Mouse (Mus musculus) small intestine, adult 2 months (tissue): ENCODE results near the gene Hnrnpul1.

Experiments used
- CTCF ChIP-seq: fragments of 200-500 bp; IDR thresholded peaks from 2 replicates; pipeline ENCODE4 v1.5.1; 2012; ENCODE audit warnings: low read depth, mild to moderate bottlenecking, control low read depth, inconsistent platforms, low read length, moderate library complexity, mixed read lengths; ENCODE audit not compliant: insufficient replicate concordance, insufficient read length; ENCODE audit errors: extremely low read depth
- POLR2A ChIP-seq: fragments of 200-500 bp; IDR thresholded peaks from 2 replicates; pipeline ENCODE4 v1.6.1; 2012; ENCODE audit warnings: low read depth, mild to moderate bottlenecking, control low read depth, inconsistent platforms, low read length, moderate library complexity

DNA sequence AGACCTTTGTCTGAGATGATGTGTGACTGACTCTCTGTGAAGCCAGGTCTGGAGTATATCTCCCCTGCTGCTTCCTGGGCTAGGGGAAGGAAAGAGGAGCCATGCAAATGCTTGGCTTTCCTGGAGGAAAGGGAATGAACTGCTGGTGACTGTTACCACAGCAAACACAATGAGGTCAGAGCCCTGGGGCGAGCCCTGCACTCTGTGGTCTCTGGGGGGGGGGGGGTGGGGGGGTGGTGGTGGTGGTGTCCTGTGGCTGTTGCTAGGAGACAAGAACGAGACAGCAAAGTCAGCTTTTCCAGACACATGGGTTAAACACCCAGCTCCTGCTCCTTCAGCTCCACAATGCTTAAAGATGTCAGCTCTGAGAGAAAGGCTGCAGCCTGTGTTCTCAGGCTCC is 25.2 kb downstream of the Hnrnpul1 start:
- TF ChIP-seq CTCF (no peak), POLR2A (no peak)
